Mouse (Mus musculus): ENCODE results near the gene Cenph.
"Not testable (repeated sequence)": the region's sequence is repeated elsewhere in the genome, so short reads cannot be mapped to it uniquely, and the experiment has no call there.

Cenph gene

GRCm38 (mm10) chr13:100744036-100744744 is 31.5 kb downstream of the Cenph start, which contains the start of gene Mrps36:
Gene Mrps36, minus strand, starts transcription at chr13:100744659.
- DNase-seq = peak; percentile 97

- DNase-seq = peak; percentile 36
These were observed 32.2 kb downstream of the Cenph start for GRCm38 (mm10) chr13:100743346-100744035.

- DNase-seq = peak; percentile 11
These were observed 32.9 kb downstream of the Cenph start for GRCm38 (mm10) chr13:100742831-100743230.

GRCm38 (mm10) chr13:100732756-100733155 is 42.9 kb downstream of the Cenph start:
- no peak for DNase-seq

- not testable (repeated sequence) for DNase-seq
These were observed 44.1 kb downstream of the Cenph start for GRCm38 (mm10) chr13:100731462-100732046.

- peak; percentile 95 for DNase-seq
These were observed 44.9 kb downstream of the Cenph start, which contains the start of gene Cdk7 for GRCm38 (mm10) chr13:100730861-100731176. Gene Cdk7, minus strand, starts transcription at chr13:100730939.

GRCm38 (mm10) chr13:100730153-100730860 is 45.4 kb downstream of the Cenph start:
- peak; percentile 14 for DNase-seq

DNA sequence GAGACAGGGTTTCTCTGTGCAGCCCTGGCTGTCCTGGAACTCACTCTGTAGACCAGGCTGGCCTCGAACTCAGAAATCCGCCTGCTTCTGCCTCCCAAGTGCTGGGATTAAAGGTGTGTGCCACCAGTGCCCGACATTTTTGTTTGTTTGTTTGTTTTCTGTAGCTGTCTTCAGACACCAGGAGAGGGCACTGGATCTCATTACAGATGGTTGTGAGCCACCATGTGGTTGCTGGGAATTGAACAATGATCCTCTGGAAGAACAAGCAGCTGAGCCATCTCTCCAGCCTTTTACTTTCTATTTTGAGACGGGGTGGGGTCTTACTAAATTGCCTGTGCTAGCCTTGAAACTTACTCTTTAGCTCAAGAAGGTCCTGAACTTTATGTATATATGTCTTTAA is 47.2 kb downstream of the Cenph start:
- DNase-seq = not testable (repeated sequence)

DNA sequence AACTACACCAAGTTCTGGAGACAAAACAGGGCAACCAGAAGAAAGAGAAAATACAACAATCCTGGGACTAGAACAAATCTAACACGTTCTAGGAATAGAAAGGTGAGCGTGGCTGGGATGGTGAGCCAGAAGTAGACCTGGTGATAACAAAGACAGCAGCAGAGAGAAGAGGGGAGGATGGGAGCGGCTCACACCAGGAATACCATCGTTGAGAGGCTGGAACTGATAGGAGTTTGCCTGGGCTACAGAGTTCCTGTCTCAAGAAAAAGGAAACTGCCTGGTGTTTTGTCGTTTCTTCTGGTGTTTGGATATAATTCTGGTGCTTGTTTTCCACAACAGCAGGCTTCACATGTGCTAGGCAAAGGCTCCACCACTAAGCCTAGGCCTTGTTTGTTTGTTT is 47.6 kb downstream of the Cenph start:
- DNase-seq = no peak

DNA sequence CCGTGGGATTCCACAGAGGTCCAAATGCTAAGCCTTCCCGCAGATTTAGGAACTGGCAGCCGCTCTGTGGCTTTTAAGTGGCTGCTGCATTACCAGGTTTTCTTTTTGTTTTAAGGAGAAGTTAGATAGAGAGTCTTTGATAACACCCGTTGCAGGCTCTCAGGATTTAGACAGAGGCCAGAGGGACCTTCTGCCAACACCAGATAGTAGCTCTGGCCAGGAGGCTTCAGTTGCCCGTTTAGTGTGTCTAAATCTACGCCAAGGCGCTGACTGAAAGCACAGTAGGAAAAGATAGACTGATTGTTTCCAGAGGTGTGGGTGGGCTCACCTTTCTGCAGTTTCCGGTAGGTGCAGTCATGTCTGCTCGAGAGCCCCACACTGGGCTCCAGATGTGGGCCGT is 50.5 kb downstream of the Cenph start:
- DNase-seq = no peak

GRCm38 (mm10) chr13:100724051-100724754 is 51.5 kb downstream of the Cenph start:
- no peak for DNase-seq

DNA sequence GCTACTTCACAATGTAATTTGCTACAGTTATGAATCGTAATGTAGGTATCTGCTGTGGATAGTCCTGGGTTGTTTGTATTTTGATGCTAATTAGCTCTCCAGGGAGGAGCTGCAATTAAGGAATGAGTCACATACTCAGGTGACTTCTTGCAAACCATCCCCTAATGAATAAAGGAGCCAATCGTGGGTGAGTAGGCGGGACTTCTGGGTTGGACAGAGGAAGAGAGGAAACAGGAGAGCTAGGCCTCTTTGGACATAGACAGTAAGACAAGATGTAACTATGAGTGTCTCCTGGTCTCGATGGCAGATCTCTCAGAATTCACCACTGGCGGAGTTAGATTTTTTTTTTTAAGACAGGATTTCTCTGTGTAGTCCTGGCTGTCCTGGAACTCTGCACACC is 54.0 kb downstream of the Cenph start:
- no peak for DNase-seq

GRCm38 (mm10) chr13:100715467-100715866 is 60.2 kb downstream of the Cenph start:
- no peak for DNase-seq

Data from kidney, adult 18-20 months (tissue).